Mouse (Mus musculus): Measurements from ENCODE around the gene G0s2.

- TF ChIP-seq CTCF (IDR thresholded peaks at IDR 0.05) (no peak), EP300 (IDR thresholded peaks at IDR 0.05) (no peak)
Measured at GRCm38 (mm10) chr1:193255032-193255431, 18.0 kb downstream of the G0s2 start.
